Mouse (Mus musculus): ENCODE results near the gene Cirbp. TPM values are rescaled to one million over a fixed set of nuclear protein-coding genes. Genes with fewer than 3 reads are reported as not detected.

The Cirbp gene
- total RNA-seq, 1 experiment = 69.6 TPM

GRCm38 (mm10) chr10:80144159-80144558 lies 21.6 kb upstream of the Cirbp start:
- Histone ChIP-seq H3K4me1 (ENCODE audit: control insufficient read depth in 2 of 2, insufficient read depth in 2 of 2, low read length in 2 of 2, poor library complexity in 1 of 2) (peaks cover 0 to 29% of the 10 kb centered on the region in 2 experiments; a peak in 3 of 4 replicates), H3K9ac (ENCODE audit: insufficient read depth, low read depth, low read length, poor library complexity, severe bottlenecking) (no peak overlapping the region), H3K9me3 (ENCODE audit: control insufficient read depth, insufficient read depth, low read depth, low read length) (no peaks in the 10 kb centered on the region), H3K36me3 (ENCODE audit: control insufficient read depth, insufficient read depth, low read length, poor library complexity, severe bottlenecking) (peaks cover 26% of the 10 kb centered on the region), H3K27ac (ENCODE audit: insufficient read depth, low read depth, low read length, poor library complexity, severe bottlenecking) (no peak overlapping the region), H3K4me3 (ENCODE audit: insufficient read depth in 1 of 2, low read depth in 1 of 2, low read length in 2 of 2, poor library complexity in 1 of 2, severe bottlenecking in 1 of 2) (no peak overlapping the region)
- no peak for DNase-seq (ENCODE audit: low read depth, low spot score)
- TF ChIP-seq CHD2 (IDR thresholded peaks at IDR 0.05; ENCODE audit: low read depth, low read length) (no peak), MAFK (IDR thresholded peaks at IDR 0.05; ENCODE audit: insufficient read depth, low read depth, low read length) (no peak), HCFC1 (IDR thresholded peaks at IDR 0.05; ENCODE audit: borderline replicate concordance, insufficient read depth, low read length) (no peak)
- in situ Hi-C loops (cut with MboI; ENCODE audit: low sequenced_read_pairs in 2 of 2, unreplicated experiment in 2 of 2) = no loop called here

- H3K9ac ChIP-seq (ENCODE audit: insufficient read depth, low read depth, low read length, poor library complexity, severe bottlenecking) = no peak overlapping the region
- no peak overlapping the region for H3K4me3 ChIP-seq (ENCODE audit: insufficient read depth in 1 of 2, low read depth in 1 of 2, low read length in 2 of 2, poor library complexity in 1 of 2, severe bottlenecking in 1 of 2)
- H3K36me3 ChIP-seq (ENCODE audit: control insufficient read depth, insufficient read depth, low read length, poor library complexity, severe bottlenecking) = peaks cover 27% of the 10 kb centered on the region
- TF ChIP-seq CHD2 (IDR thresholded peaks at IDR 0.05; ENCODE audit: low read depth, low read length) = no peak
- TF ChIP-seq HCFC1 (IDR thresholded peaks at IDR 0.05; ENCODE audit: borderline replicate concordance, insufficient read depth, low read length) = no peak
- TF ChIP-seq ZC3H11A (IDR thresholded peaks at IDR 0.05; ENCODE audit: borderline replicate concordance, low read depth, low read length) = no peak
- no peak for TF ChIP-seq ZNF384 (IDR thresholded peaks at IDR 0.05; ENCODE audit: low read depth, low read length)
- TF ChIP-seq MAFK (IDR thresholded peaks at IDR 0.05; ENCODE audit: insufficient read depth, low read depth, low read length) = no peak
- no peaks in the 10 kb centered on the region for H3K9me3 ChIP-seq (ENCODE audit: control insufficient read depth, insufficient read depth, low read depth, low read length)
- no peak for DNase-seq (ENCODE audit: low read depth, low spot score)
- H3K4me1 ChIP-seq (ENCODE audit: control insufficient read depth in 2 of 2, insufficient read depth in 2 of 2, low read length in 2 of 2, poor library complexity in 1 of 2) = peaks cover 0 to 26% of the 10 kb centered on the region in 2 experiments; a peak in 3 of 4 replicates
- in situ Hi-C loops (cut with MboI; ENCODE audit: low sequenced_read_pairs in 2 of 2, unreplicated experiment in 2 of 2) = no loop called here
- H3K27ac ChIP-seq (ENCODE audit: insufficient read depth, low read depth, low read length, poor library complexity, severe bottlenecking) = no peak overlapping the region
Observed at GRCm38 (mm10) chr10:80144864-80145838, 20.6 kb upstream of the Cirbp start.

- in situ Hi-C loops (cut with MboI; ENCODE audit: low sequenced_read_pairs in 2 of 2, unreplicated experiment in 2 of 2) = no loop called here
Observed at GRCm38 (mm10) chr10:80145896-80146295, 19.9 kb upstream of the Cirbp start.

GRCm38 (mm10) chr10:80146568-80147011 lies 19.2 kb upstream of the Cirbp start:
- Histone ChIP-seq H3K4me1 (ENCODE audit: control insufficient read depth in 2 of 2, insufficient read depth in 2 of 2, low read length in 2 of 2, poor library complexity in 1 of 2) (peaks cover 0 to 26% of the 10 kb centered on the region in 2 experiments; a peak in 3 of 4 replicates), H3K36me3 (ENCODE audit: control insufficient read depth, insufficient read depth, low read length, poor library complexity, severe bottlenecking) (peaks cover 37% of the 10 kb centered on the region), H3K9ac (ENCODE audit: insufficient read depth, low read depth, low read length, poor library complexity, severe bottlenecking) (no peak overlapping the region), H3K9me3 (ENCODE audit: control insufficient read depth, insufficient read depth, low read depth, low read length) (no peaks in the 10 kb centered on the region), H3K4me3 (ENCODE audit: insufficient read depth in 1 of 2, low read depth in 1 of 2, low read length in 2 of 2, poor library complexity in 1 of 2, severe bottlenecking in 1 of 2) (no peak overlapping the region), H3K27ac (ENCODE audit: insufficient read depth, low read depth, low read length, poor library complexity, severe bottlenecking) (peak overlapping the region; percentile 98; the same call in 1 of the 2 replicates)
- in situ Hi-C loops (cut with MboI; ENCODE audit: low sequenced_read_pairs in 2 of 2, unreplicated experiment in 2 of 2) = no loop called here
- TF ChIP-seq ZNF384 (IDR thresholded peaks at IDR 0.05; ENCODE audit: low read depth, low read length) (no peak), MAFK (IDR thresholded peaks at IDR 0.05; ENCODE audit: insufficient read depth, low read depth, low read length) (no peak), HCFC1 (IDR thresholded peaks at IDR 0.05; ENCODE audit: borderline replicate concordance, insufficient read depth, low read length) (no peak), CHD2 (IDR thresholded peaks at IDR 0.05; ENCODE audit: low read depth, low read length) (no peak), ZC3H11A (IDR thresholded peaks at IDR 0.05; ENCODE audit: borderline replicate concordance, low read depth, low read length) (no peak)
- DNase-seq (ENCODE audit: low read depth, low spot score) = no peak

More at GRCm38 (mm10) chr10:80145896-80146295, 19.9 kb upstream of the Cirbp start:
- no peak for TF ChIP-seq CHD2 (IDR thresholded peaks at IDR 0.05; ENCODE audit: low read depth, low read length)
- no peak for TF ChIP-seq ZC3H11A (IDR thresholded peaks at IDR 0.05; ENCODE audit: borderline replicate concordance, low read depth, low read length)
- no peak for TF ChIP-seq ZNF384 (IDR thresholded peaks at IDR 0.05; ENCODE audit: low read depth, low read length)
- TF ChIP-seq HCFC1 (IDR thresholded peaks at IDR 0.05; ENCODE audit: borderline replicate concordance, insufficient read depth, low read length) = no peak
- no peak for TF ChIP-seq MAFK (IDR thresholded peaks at IDR 0.05; ENCODE audit: insufficient read depth, low read depth, low read length)
- Histone ChIP-seq H3K9me3 (ENCODE audit: control insufficient read depth, insufficient read depth, low read depth, low read length) (no peaks in the 10 kb centered on the region), H3K4me1 (ENCODE audit: control insufficient read depth in 2 of 2, insufficient read depth in 2 of 2, low read length in 2 of 2, poor library complexity in 1 of 2) (peaks cover 0 to 26% of the 10 kb centered on the region in 2 experiments; a peak in 3 of 4 replicates), H3K9ac (ENCODE audit: insufficient read depth, low read depth, low read length, poor library complexity, severe bottlenecking) (no peak overlapping the region), H3K36me3 (ENCODE audit: control insufficient read depth, insufficient read depth, low read length, poor library complexity, severe bottlenecking) (peaks cover 31% of the 10 kb centered on the region), H3K27ac (ENCODE audit: insufficient read depth, low read depth, low read length, poor library complexity, severe bottlenecking) (no peak overlapping the region), H3K4me3 (ENCODE audit: insufficient read depth in 1 of 2, low read depth in 1 of 2, low read length in 2 of 2, poor library complexity in 1 of 2, severe bottlenecking in 1 of 2) (no peak overlapping the region)
- DNase-seq (ENCODE audit: low read depth, low spot score) = no peak

Measured in ES-E14 (cell line).